Mouse (Mus musculus) brain, embryonic 14.5 days (tissue): ENCODE results near the gene Klre1.

Experiments
- CTCF ChIP-seq: fragments of 200-500 bp; IDR thresholded peaks from 2 replicates; pipeline ENCODE4 v1.5.1; 2012; ENCODE audit warnings: inconsistent platforms, mild to moderate bottlenecking, moderate library complexity, borderline replicate concordance; ENCODE audit not compliant: insufficient read depth, insufficient read length; ENCODE audit errors: extremely low read depth
- POLR2A ChIP-seq: fragments of 200-500 bp; IDR thresholded peaks from 2 replicates; pipeline ENCODE4 v1.6.1; 2012; ENCODE audit warnings: mild to moderate bottlenecking, inconsistent platforms, borderline replicate concordance; ENCODE audit not compliant: poor library complexity, insufficient read depth, insufficient read length, severe bottlenecking; ENCODE audit errors: extremely low read depth

GRCm38 (mm10) chr6:129558946-129559640 lies 18.6 kb upstream of the Klre1 start:
- TF ChIP-seq CTCF (peak; percentile 90), POLR2A (no peak)
